Mouse (Mus musculus): ENCODE measurements around the gene Ptprg. TPM values are rescaled to one million over a fixed set of nuclear protein-coding genes. Genes with fewer than 3 reads are reported as not detected.

Gene Ptprg
- polyA plus RNA-seq, 1 experiment from 2014 or later, result 45.9 TPM

DNA sequence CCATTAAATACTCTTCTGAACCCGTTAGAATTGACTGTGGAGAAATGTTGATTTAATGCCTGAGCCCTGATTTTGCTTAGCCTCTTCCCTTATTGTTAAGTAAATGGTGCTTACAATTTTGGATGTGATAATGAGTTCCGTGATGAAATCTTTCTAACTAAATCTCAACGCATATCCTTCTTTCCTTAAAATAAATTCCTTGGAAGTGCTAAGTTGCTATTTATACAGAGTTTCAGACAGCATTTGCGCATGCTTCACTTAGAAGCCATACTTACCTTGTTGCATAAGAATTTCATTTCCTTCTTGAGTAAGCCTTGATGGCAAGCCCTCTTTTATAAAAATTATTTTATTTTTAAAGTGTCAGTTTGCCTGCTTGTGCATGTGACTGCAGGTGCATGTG lies 70.2 kb downstream of the Ptprg start:
- Histone ChIP-seq H3K27ac (replicated peaks) (0 out of 2 replicates have a peak overlapping the region, but pooled peaks have one; percentile 28), H3K9ac (no peak overlapping the region), H3K4me3 (no peak overlapping the region), H3K36me3 (no peaks in the 10 kb centered on the region), H3K4me1 (replicated peaks) (peaks cover 43% of the 10 kb centered on the region), H3K27me3 (no peaks in the 10 kb centered on the region), H3K9me3 (no peaks in the 10 kb centered on the region), H3K4me2 (no peak overlapping the region)
- WGBS, result 70% methylated on average over 4 of the region's 4 CpGs
- ATAC-seq (ENCODE audit: low read depth), result no peak

DNA sequence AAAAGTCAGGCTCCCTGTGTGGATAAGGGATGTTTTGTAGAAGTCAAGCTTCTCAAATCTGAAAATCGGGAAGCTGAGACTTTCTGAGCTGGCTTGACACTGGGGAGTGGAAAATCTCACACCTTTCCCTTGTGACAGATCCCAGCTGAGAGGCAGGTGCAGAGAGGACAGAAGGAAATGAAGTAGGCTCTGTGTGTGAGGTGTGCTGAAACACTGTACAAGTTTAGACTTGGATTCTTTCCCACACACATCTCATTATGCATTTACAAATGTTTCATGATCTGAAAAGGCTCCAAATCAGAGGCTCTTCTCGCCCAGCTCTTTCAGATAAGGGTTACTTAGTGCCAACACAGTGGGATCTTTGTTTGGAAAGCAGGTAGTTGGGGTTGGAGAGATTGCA lies 77.4 kb downstream of the Ptprg start:
- Histone ChIP-seq H3K27me3 (no peaks in the 10 kb centered on the region), H3K4me1 (replicated peaks) (0 out of 2 replicates have a peak, but pooled peaks cover 4% of the 10 kb centered on the region), H3K27ac (replicated peaks) (no peak overlapping the region), H3K4me2 (no peak overlapping the region), H3K4me3 (no peak overlapping the region), H3K9me3 (no peaks in the 10 kb centered on the region), H3K36me3 (no peaks in the 10 kb centered on the region), H3K9ac (no peak overlapping the region)
- WGBS, result 56% methylated on average over 2 of the region's 2 CpGs
- ATAC-seq (ENCODE audit: low read depth), result no peak

DNA sequence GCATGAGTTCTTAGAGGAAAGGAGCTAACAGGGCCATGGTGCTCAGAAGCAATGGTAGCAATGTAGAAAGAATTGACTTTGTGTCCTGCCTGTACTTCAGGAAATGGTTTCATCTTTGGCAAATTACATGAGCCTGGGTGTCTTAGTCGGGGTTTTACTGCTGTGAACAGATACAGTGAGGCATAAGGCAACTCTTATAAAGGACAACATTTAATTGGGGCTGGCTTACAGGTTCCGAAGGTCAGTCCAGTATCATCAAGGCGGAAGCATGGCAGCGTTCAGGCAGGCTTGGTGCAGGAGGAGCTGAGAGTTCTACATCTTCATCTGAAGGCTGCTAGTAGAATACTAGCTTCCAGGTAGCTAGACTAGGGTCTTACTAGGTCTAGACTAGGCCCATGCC lies 78.2 kb downstream of the Ptprg start:
- WGBS, result 97% methylated on average over 4 of the region's 4 CpGs
- no peak overlapping the region for H3K9ac ChIP-seq
- 0 out of 2 replicates have a peak, but pooled peaks cover 4% of the 10 kb centered on the region for H3K4me1 ChIP-seq (replicated peaks)
- no peak overlapping the region for H3K4me3 ChIP-seq
- no peak overlapping the region for H3K4me2 ChIP-seq
- no peaks in the 10 kb centered on the region for H3K36me3 ChIP-seq
- H3K27ac ChIP-seq (replicated peaks), result no peak overlapping the region
- no peaks in the 10 kb centered on the region for H3K9me3 ChIP-seq
- H3K27me3 ChIP-seq, result no peaks in the 10 kb centered on the region
- no peak for ATAC-seq (ENCODE audit: low read depth)

GRCm38 (mm10) chr14:11637673-11638072 lies 84.3 kb downstream of the Ptprg start:
- no peak overlapping the region for H3K27ac ChIP-seq (replicated peaks)
- no peaks in the 10 kb centered on the region; the same call in 1 of the 2 replicates for H3K4me1 ChIP-seq (replicated peaks)
- H3K36me3 ChIP-seq, result no peaks in the 10 kb centered on the region
- 87% methylated on average over 7 of the region's 7 CpGs for WGBS
- ATAC-seq (ENCODE audit: low read depth), result no peak
- H3K4me2 ChIP-seq, result no peak overlapping the region
- no peak overlapping the region for H3K9ac ChIP-seq
- H3K4me3 ChIP-seq, result no peak overlapping the region
- no peaks in the 10 kb centered on the region for H3K27me3 ChIP-seq
- H3K9me3 ChIP-seq, result no peaks in the 10 kb centered on the region

GRCm38 (mm10) chr14:11639366-11639765 lies 86.0 kb downstream of the Ptprg start:
- no peaks in the 10 kb centered on the region for H3K27me3 ChIP-seq
- no peaks in the 10 kb centered on the region for H3K36me3 ChIP-seq
- no peak overlapping the region for H3K4me3 ChIP-seq
- H3K9ac ChIP-seq, result no peak overlapping the region
- no peak overlapping the region for H3K27ac ChIP-seq (replicated peaks)
- no peak overlapping the region for H3K4me2 ChIP-seq
- H3K4me1 ChIP-seq (replicated peaks), result no peaks in the 10 kb centered on the region; the same call in 1 of the 2 replicates
- WGBS, result 92% methylated on average over 5 of the region's 5 CpGs
- H3K9me3 ChIP-seq, result no peaks in the 10 kb centered on the region
- ATAC-seq (ENCODE audit: low read depth), result no peak

GRCm38 (mm10) chr14:11640372-11640771 lies 87.0 kb downstream of the Ptprg start:
- H3K4me2 ChIP-seq, result no peak overlapping the region
- no peaks in the 10 kb centered on the region for H3K36me3 ChIP-seq
- ATAC-seq (ENCODE audit: low read depth), result no peak
- no peak overlapping the region for H3K27ac ChIP-seq (replicated peaks)
- H3K27me3 ChIP-seq, result no peaks in the 10 kb centered on the region
- H3K9me3 ChIP-seq, result no peaks in the 10 kb centered on the region
- no peaks in the 10 kb centered on the region; the same call in 1 of the 2 replicates for H3K4me1 ChIP-seq (replicated peaks)
- no peak overlapping the region for H3K4me3 ChIP-seq
- no peak overlapping the region for H3K9ac ChIP-seq

GRCm38 (mm10) chr14:11640996-11641395 lies 87.7 kb downstream of the Ptprg start:
- 82% methylated on average over 3 of the region's 3 CpGs for WGBS
- H3K27ac ChIP-seq (replicated peaks), result no peak overlapping the region

GRCm38 (mm10) chr14:11642977-11643376 lies 89.6 kb downstream of the Ptprg start:
- Histone ChIP-seq H3K36me3 (no peaks in the 10 kb centered on the region), H3K4me3 (no peak overlapping the region), H3K27me3 (no peaks in the 10 kb centered on the region), H3K4me1 (replicated peaks) (no peaks in the 10 kb centered on the region; the same call in 1 of the 2 replicates), H3K9me3 (no peaks in the 10 kb centered on the region), H3K27ac (replicated peaks) (no peak overlapping the region), H3K4me2 (no peak overlapping the region), H3K9ac (no peak overlapping the region)
- 98% methylated on average over 1 of the region's 1 CpGs for WGBS
- ATAC-seq (ENCODE audit: low read depth), result no peak

More at GRCm38 (mm10) chr14:11640996-11641395, 87.7 kb downstream of the Ptprg start:
- H3K4me2 ChIP-seq, result no peak overlapping the region
- no peaks in the 10 kb centered on the region for H3K9me3 ChIP-seq
- no peaks in the 10 kb centered on the region; the same call in 1 of the 2 replicates for H3K4me1 ChIP-seq (replicated peaks)
- no peaks in the 10 kb centered on the region for H3K36me3 ChIP-seq
- no peaks in the 10 kb centered on the region for H3K27me3 ChIP-seq
- H3K4me3 ChIP-seq, result no peak overlapping the region
- no peak overlapping the region for H3K9ac ChIP-seq
- no peak for ATAC-seq (ENCODE audit: low read depth)

DNA sequence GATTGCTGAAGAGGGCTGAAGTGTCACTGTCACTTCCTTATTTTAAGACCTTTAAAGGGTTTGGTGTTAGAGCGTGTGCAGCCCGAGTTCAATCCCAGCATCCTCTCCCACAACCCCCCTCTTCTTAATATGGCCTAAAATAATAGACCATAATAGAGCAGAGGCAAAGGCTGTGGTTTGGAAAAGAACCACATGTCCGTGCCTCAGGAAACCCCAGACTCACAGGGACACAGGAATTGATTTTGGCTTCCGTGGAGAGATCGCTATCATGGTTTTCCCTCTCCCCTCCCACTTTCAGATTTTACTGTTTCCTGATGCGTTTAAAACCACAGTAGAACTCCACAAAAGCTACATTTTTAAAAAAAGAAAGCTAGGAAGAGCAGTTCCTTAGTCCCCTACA lies 104.0 kb downstream of the Ptprg start:
- H3K27me3 ChIP-seq, result no peaks in the 10 kb centered on the region
- H3K4me2 ChIP-seq, result no peak overlapping the region
- H3K4me1 ChIP-seq (replicated peaks), result peaks cover 9% of the 10 kb centered on the region
- ATAC-seq (ENCODE audit: low read depth), result no peak
- no peaks in the 10 kb centered on the region for H3K36me3 ChIP-seq
- no peak overlapping the region for H3K9ac ChIP-seq
- 84% methylated on average over 6 of the region's 6 CpGs for WGBS
- H3K27ac ChIP-seq (replicated peaks), result no peak overlapping the region
- no peaks in the 10 kb centered on the region for H3K9me3 ChIP-seq
- H3K4me3 ChIP-seq, result no peak overlapping the region

- H3K27ac ChIP-seq (replicated peaks), result no peak overlapping the region
- peaks cover 35% of the 10 kb centered on the region for H3K4me1 ChIP-seq (replicated peaks)
- H3K4me2 ChIP-seq, result 0 out of 2 replicates have a peak overlapping the region, but pooled peaks have one; percentile 11
These were observed 110.4 kb downstream of the Ptprg start for GRCm38 (mm10) chr14:11663661-11664215.

GRCm38 (mm10) chr14:11664302-11664701 lies 111.0 kb downstream of the Ptprg start:
- no peak for ATAC-seq (ENCODE audit: low read depth)
- H3K4me1 ChIP-seq (replicated peaks), result peaks cover 35% of the 10 kb centered on the region
- no peak overlapping the region for H3K4me3 ChIP-seq
- 0 out of 2 replicates have a peak overlapping the region, but pooled peaks have one; percentile 11 for H3K4me2 ChIP-seq
- 15% methylated on average over 9 of the region's 9 CpGs for WGBS
- no peak overlapping the region for H3K9ac ChIP-seq
- no peaks in the 10 kb centered on the region for H3K36me3 ChIP-seq
- H3K27me3 ChIP-seq, result peaks cover 4% of the 10 kb centered on the region; the same call in 1 of the 2 replicates
- no peak overlapping the region for H3K27ac ChIP-seq (replicated peaks)
- H3K9me3 ChIP-seq, result no peaks in the 10 kb centered on the region

More at GRCm38 (mm10) chr14:11663661-11664215, 110.4 kb downstream of the Ptprg start:
- Histone ChIP-seq H3K36me3 (no peaks in the 10 kb centered on the region), H3K4me3 (no peak overlapping the region), H3K27me3 (no peaks in the 10 kb centered on the region), H3K9ac (no peak overlapping the region), H3K9me3 (no peaks in the 10 kb centered on the region)
- ATAC-seq (ENCODE audit: low read depth), result no peak
- 11% methylated on average over 11 of the region's 11 CpGs for WGBS

DNA sequence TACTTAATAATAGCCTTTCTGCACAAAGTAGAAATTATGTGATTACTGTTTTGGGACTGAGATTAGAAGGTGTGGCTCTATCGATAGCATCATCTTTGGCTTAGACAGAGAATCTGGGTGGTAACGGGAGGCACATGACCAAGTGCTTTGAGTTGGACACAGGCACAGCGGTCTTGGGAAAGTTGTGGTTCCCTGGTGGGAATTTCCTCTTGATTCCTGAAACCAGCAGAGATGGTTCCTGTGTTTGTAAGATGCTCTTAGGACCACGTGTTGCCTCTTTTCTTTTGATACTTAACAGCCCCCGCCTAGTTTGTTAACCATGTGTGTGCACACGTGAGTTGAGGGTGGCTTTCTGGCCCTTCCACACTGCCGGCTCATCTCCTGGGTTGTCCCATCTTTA lies 111.7 kb downstream of the Ptprg start:
- H3K4me1 ChIP-seq (replicated peaks), result peaks cover 35% of the 10 kb centered on the region
- H3K27ac ChIP-seq (replicated peaks), result no peak overlapping the region
- peaks cover 10% of the 10 kb centered on the region; the same call in 1 of the 2 replicates for H3K27me3 ChIP-seq
- no peaks in the 10 kb centered on the region for H3K9me3 ChIP-seq
- no peak overlapping the region for H3K4me2 ChIP-seq
- no peak for ATAC-seq (ENCODE audit: low read depth)
- H3K9ac ChIP-seq, result no peak overlapping the region
- no peak overlapping the region for H3K4me3 ChIP-seq
- H3K36me3 ChIP-seq, result no peaks in the 10 kb centered on the region
- 62% methylated on average over 7 of the region's 7 CpGs for WGBS

DNA sequence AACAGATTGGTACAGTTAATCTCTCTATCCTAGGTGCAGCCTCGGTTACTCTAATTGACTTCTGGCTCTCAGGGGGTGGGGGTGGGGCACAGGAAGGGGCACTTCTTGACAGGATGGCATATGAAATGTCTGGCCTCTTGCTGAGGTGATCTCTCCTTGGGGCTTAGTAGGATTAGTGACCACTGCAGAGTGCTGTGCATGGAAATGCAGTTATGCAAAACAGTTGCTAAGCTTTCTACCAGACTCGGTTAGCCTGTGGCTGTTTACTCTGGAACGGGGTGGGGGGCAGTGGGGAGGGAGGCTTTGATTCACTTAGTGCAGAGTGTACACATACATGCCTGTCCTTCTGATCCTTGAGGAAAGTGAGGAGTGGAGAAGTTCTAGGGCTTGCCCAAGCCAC lies 114.4 kb downstream of the Ptprg start:
- Histone ChIP-seq H3K36me3 (no peaks in the 10 kb centered on the region), H3K27me3 (peaks cover 10% of the 10 kb centered on the region; the same call in 1 of the 2 replicates), H3K4me2 (no peak overlapping the region), H3K9ac (no peak overlapping the region), H3K9me3 (no peaks in the 10 kb centered on the region), H3K27ac (replicated peaks) (no peak overlapping the region), H3K4me3 (no peak overlapping the region), H3K4me1 (replicated peaks) (peaks cover 46% of the 10 kb centered on the region)
- 23% methylated on average over 3 of the region's 3 CpGs for WGBS
- ATAC-seq (ENCODE audit: low read depth), result peak; percentile 36; the same call in 1 of the 2 replicates

All from neural tube, embryonic 13.5 days (tissue).